Mouse (Mus musculus) left cerebral cortex, postnatal 36 days (tissue): ENCODE measurements at regions not wholly inside any gene's neighbourhood (a gene's known extent, or its start where the extent isn't known, plus 50 kb on each side); places are given as distances from the start of the nearest gene placed in this dataset.

ENCODE experiments used
- DNase-seq, 2 experiments: peaks; one replicate each; pipeline ENCODE4 v3.0.0; 2021 to 2022; ENCODE audit warnings: low spot score in 2 of 2, mixed read lengths in 1 of 2
- intact Hi-C: fragments of 180-260 bp; cut with DNase I; formaldehyde crosslinking; loops from one replicate; pipeline ENCODE4 v1.15.1; 2025

DNA sequence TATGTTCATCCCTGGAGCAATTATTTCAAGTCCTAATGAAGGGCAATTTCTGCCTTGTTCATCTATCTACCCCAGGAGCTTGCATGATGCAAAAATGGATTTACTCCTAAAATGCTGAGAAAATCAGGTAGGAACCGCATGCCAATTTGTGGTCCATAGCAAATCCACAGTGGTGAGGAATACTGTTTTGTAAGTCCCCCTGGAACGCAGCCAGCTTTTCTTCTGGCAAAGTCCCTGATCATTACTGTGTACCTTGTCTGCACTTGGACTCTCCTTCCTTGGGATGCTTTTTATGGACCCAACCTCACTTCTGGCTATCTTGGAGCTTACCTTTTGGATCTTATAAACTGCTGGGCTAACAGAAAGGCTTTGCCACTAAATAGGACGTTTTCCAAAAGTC lies 137.2 kb downstream of the Gm13691 start:
- no peak for DNase-seq
- intact Hi-C loops = no loop called here

DNA sequence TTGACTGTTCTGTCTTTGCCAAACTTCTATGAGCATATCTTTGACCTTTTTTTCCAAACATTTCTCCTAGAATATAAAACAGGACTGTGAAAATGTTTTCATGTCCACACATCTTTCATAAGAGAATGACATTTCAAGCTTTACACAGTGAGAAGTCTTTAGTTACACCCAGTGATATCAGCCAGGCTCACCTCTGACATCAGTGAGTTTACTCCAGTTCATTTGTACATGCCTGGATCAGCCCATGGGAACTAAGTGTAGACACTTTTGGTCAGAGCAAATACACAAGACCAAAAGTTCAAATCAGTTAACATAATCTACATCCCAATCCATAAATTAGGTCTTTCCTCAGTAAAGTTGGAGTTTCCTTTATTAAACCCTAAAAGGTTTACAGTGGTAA lies 171.4 kb downstream of the Gm13691 start:
- intact Hi-C loops = no loop called here
- no peak for DNase-seq

DNA sequence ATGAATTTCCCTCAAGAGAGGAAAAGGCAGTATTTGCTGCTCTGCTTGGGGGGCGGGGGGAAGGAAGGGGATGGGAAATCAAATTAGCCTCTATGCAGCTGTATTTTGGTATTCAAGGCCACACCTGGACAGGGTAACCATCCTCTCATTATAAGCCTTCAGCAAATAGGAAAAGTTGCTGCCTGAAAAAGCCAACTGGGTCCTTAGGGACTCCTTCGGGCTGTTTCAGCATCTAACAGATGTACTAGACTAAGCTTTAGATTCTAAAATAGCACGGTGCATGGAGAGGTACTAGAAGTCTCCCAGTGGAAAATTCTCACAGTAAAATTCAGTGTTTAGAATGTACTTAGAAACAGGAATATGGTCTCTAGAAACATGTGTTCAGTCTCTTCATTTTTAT lies 183.1 kb downstream of the Gm13691 start:
- DNase-seq = peak in 1 of 2 experiments; percentile 10
- intact Hi-C loops = no loop called here

DNA sequence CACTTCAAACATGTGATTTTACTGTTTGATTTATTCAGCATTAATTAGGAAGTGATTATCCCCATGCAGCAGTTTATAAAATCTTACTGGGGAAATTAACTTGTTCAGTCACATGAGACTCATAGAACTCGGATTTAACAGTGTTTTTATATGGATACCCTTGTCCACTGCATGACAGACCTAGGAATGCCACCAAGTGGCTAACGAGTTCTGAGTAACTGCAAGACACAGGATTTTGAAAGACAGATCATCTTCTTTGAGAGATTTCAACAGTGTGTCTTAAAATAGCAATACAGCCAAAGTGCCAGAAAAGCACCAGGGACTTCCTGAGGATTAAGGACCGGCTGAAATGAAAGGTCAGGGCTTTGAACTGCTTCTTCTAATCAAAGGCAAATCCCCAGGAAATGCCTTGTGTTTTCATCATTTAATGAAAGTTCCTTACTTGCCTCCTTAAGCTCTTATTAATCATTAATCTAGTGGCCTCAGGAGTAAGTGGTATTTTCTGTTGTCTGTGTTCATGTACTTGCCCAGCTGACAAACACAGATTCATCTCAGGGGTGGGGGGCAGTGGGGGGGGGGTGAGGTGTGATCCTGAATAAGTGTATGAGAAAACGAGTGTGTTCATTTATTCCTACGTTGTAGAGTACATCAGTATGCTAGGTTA lies 193.4 kb downstream of the Gm13691 start:
- intact Hi-C loops = no loop called here
- no peak for DNase-seq

DNA sequence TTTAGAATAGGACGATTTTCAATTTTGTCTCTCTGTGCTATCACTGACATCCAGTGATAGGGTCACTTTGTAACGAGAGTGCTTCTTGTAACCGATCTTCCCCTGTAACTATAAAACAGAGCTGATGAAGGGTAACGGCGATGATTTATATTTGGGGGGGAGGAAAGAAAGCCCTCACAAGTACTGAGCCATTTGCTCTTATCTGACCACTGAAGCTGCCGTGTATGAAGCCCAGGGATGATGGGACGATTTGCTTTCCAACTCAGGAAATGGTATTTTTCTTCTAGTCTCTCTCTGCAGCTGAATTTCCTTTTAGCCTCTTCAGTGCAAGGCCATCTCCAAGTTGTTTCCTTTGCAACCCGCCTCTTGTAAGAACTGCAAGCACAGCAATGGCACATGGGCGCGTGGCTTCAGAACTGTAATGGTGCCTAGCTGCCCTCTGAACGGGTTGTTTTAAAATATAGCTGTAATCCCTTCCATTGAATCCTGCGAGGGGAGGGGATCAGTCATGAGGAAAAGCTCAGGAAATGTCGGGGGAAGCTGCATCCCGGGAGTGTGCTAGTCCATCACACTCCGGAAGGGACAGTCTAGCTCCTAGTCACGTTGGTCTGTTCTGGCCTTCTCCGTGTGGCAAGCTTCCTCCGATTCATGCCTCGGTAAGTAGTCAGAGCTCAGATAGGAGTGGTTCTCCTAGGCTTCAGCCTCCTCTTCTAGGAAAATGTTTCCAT lies 194.1 kb downstream of the Gm13691 start:
- intact Hi-C loops = no loop called here
- DNase-seq = no peak

DNA sequence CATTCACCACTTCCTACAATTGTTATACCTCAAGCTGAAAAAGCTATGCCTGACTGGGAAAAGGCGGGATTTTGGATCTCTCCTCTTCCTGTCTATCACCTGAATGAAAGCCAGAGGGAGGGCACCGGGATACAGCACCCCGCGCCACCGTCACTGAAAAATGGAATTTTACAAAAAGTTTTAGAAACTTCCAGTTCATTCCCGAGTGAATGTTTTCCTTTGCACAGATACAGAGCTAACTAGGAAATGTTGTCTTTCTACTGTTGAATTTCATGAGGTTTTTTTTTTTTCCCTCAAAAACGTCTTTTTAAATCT lies 194.6 kb downstream of the Gm13691 start:
- intact Hi-C loops = no loop called here
- DNase-seq = no peak

DNA sequence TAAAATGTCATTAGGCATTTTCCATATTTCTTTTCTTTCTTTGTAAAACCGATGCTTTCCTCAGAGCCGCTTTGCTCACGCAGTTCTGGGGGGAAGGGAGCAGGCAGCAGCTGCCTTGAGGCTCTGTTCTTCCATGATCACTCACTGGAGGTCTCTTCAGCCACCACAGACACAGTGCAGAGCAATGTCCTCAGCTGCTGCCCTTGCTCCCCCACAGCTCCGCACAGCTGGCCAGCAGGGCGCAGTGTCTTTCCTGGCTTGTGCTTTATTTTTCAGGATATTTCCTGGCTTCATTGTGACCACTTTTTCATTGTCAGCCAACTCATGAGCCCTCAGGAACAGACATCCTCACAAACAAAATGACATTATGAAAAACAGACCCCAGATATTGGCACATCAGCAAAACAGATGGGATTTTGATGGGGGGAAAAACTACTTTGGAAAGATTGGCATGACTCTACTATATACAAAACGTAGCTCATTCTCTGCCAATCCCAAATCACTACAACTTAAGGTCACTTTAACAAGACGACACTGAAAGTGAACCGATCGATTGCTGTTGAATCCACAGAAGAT lies 195.9 kb downstream of the Gm13691 start:
- DNase-seq = no peak
- intact Hi-C loops = no loop called here

DNA sequence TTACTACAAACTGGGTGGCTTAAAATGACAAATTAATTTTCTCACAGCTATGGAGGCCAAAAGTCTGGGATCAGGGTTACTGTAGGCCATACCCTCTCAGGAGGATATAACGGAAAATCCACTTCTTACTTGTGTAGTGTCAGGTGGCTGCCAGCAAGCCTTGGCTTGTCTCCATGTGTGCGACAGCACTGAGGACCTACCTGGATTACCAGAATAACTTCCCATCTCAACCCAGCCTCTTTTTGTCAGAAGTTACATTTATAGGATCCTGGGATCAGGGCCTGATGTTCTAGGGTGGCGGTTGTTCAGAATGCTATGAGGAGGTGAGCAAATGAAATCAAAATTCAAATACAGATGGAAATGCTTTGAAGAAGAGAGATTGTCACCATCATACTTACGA lies 197.1 kb downstream of the Gm13691 start:
- intact Hi-C loops = no loop called here
- DNase-seq = no peak

DNA sequence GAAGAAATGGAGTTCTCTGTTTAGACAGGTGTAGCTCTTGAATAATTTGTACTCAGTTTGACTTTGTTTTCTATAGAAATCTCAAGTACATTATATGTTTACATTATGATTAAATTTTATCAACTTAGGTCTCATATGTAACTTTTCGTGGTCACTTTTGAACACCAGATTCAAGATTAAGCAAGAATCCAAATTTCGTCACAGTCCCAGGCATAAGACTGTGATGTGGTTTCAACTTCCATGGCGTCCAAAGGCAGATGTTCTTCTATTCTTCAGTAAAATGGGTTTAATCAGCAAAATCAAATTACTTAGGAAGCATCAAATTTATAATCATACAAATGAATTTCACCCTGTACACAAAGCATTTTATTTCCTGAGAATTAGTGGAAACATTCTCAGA lies 198.9 kb downstream of the Gm13691 start:
- no peak for DNase-seq
- intact Hi-C loops = no loop called here

DNA sequence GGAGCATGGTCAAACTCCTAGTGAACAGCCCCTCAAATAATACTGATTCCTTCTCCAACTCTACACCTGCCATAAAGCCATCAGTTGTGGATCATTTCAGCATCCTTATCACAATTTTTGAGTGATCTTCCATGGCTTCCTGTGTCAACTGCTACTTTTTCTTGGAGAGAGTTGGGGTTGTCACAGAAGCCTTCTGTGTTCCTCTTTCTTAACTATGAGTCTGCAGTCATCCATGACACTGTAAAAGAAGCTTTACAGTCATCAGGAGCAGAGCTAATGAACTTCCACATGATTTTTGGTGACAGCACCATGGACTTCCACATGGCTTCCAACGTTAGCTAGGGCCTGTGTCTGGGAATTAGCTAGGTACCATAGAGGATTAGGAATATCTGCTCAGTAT lies 208.1 kb downstream of the Calcrl start:
- DNase-seq = no peak
- intact Hi-C loops = no loop called here

DNA sequence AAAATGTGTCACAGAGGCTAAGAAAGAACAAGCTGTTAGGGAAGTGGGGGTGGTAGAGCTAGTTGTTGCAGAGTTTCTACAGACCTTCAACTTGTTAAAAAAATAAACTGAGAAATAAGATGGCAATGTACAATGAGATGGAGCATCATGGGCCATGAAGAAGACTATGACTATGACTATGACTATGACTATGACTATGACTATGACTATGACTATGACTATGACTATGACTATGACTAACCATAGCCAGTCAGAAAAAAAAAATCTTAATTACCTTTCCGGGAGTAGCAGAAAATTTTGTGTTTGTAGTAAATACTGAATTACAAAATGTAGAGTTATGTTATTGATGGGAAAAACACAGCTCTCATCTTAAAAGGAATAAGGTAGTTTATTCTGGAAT lies 203.2 kb downstream of the Calcrl start:
- no peak for DNase-seq
- intact Hi-C loops = no loop called here

DNA sequence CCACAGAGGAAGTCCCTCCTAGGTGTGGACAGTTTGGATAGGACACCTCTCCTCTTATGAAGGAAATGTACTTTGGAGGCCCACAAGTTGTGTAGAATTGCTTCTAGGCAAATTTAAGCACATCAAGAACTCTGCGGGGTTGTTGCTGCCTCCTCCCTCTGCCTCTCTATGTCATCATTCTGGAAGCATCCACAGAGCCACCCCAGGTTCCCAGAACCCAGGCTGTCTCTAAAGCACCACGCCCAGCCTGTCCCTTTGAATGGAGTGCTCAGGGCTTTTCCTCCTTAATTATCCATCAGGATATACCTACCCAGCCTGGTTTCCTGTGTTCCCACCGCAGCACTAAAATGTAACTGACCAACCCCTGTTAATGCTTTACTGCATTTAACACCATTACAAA lies 195.4 kb downstream of the Calcrl start:
- intact Hi-C loops = no loop called here
- no peak for DNase-seq

DNA sequence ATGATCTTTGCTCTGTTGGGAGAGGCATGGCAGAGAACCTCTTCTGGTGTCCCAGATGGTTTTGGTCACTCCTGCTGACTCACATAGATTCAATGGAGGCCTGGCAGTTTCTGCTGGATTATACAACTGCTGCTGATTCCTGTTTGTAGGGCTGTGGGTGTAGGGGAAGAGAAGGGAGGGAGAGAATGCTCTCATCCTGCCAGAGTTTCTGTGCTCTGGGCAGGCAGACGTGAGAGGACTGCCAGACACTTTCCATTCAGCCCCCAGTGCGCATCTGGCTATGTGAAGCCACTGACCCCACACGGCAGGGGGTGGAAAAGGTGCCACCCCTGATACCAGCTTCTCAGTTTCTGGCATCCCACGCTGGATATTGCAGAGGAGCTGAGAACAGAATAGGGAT lies 189.6 kb downstream of the Calcrl start:
- intact Hi-C loops = no loop called here
- DNase-seq = no peak

DNA sequence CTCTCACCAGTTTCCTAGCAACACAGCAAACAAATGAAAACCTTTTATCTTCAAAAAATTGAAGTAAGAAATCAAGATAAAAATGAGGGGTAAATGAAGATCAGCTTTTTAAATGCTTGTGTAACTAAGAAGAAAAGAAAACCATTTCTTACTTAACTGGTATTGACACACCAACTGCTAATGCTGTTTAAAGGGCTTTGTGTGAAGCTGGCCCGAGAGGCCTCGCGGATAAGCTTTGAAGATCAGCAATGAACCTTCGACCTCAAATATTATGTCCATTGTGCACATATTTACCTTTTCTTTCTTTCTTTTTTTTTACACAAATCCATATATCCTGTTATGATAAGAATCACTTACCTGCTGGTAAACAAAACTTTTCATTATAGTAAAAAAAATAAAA lies 184.0 kb downstream of the Calcrl start:
- intact Hi-C loops = no loop called here
- DNase-seq = no peak

DNA sequence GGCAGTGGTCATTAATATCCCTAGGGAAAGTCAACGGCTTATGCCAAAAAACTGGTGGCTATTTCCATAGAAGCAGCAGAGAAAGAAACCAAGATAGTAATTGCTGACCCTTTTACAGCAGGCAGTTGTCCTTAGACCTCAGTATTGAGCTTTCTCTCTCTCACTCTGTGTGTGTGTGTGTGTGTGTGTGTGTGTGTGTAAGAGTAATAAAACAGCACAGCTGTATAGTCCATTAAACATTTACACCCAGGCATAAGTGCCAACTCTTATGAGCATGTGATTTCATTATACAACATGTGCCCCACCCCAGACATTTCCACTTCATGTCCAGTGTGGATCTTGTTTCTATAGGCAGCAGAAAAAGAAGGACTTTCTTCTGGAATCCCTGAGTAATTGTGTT lies 183.2 kb downstream of the Calcrl start:
- DNase-seq = no peak
- intact Hi-C loops = no loop called here

DNA sequence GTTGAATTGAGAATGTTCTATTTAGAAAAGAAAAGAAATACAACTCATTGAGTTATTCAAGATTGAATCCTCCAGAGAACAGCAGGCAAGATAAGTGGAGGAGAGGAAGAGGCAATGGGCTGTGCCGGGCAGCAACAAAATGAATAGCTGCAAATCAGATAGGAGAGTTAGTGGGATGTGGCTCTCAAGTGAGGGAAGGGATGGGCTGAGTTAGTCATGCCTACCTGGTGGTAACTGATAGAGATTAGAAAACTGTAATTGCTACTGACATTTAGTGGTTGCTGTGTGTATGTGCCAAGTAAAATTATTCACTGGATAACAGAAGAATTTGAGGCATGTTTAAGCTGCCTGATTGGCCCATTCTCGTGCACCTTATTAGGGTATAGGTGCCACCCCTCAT lies 179.3 kb downstream of the Calcrl start:
- no peak for DNase-seq
- intact Hi-C loops = no loop called here

DNA sequence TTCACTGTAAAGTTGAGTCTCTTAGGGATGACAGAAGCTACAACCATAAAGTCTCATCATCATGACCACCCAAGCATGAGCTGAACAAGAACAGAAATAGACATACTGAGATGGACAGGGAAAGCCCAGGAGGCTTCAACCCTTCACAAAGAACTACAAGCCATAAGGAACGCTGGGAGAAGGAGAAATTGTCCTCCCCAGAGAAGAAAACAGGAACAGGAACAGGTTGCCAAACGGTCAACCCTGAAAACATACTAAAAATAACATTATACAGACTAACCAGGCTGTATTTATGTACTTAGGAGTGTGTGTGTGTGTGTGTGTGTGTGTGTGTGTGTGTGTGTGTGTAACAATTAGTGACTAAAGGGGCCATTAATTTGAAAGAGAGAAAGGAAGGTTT lies 178.6 kb downstream of the Calcrl start:
- no peak for DNase-seq
- intact Hi-C loops = no loop called here

DNA sequence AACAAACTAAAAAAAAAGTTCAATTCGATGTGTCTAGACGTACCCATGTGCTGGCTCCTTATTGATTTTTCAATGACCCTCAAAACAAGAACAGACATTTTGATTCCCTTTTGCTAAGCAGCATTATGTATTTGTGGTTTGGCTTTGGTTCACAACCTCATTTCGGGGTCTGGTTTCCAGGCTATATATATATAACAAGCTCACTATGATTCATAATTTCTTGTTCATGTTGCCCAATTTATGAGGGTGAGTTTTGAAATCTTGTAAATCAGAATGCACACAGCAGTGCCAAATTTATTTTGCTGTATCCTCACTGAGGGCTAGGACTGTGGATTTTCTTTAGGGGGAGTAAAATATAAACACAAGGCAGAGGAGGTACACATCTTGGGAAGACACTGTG lies 177.0 kb downstream of the Calcrl start:
- no peak for DNase-seq
- intact Hi-C loops = no loop called here

DNA sequence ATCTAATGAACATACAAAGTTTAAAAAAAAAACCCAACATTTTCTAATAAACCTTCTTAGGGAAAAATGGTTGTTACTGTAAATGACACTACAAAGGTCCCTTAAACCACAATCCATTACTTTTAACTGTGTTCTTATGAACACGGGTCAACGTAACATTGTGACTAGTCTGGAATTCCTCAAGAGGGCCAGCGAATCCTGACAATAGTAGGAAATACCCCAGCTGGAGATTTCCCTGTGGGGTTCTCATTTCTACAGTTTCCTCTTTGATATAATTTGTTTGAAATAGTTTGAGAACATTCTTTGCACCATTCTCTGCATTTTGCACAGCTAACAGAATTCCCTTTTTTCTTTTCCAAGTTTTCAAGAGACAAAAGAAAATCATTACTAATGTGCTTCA lies 175.3 kb downstream of the Calcrl start:
- DNase-seq = no peak
- intact Hi-C loops = no loop called here

DNA sequence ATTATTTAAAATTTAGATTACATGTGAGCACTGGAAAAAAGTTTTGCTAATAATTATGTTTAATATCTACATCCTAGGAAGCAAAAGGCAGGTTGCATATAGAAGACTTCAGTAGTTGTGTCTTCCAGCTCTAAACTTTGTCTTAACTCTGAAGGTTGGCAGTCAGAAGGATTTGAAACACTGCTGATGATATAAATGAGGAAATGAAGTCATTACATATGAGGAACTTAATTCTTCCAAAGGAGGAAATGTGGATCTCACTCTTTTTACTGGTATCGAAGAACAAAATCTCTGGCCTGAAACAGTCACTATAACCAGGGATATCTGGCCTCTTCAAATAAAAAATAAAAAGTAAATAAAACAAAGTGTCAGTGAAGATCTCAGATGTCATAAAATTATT lies 173.1 kb downstream of the Calcrl start:
- intact Hi-C loops = no loop called here
- DNase-seq = no peak

DNA sequence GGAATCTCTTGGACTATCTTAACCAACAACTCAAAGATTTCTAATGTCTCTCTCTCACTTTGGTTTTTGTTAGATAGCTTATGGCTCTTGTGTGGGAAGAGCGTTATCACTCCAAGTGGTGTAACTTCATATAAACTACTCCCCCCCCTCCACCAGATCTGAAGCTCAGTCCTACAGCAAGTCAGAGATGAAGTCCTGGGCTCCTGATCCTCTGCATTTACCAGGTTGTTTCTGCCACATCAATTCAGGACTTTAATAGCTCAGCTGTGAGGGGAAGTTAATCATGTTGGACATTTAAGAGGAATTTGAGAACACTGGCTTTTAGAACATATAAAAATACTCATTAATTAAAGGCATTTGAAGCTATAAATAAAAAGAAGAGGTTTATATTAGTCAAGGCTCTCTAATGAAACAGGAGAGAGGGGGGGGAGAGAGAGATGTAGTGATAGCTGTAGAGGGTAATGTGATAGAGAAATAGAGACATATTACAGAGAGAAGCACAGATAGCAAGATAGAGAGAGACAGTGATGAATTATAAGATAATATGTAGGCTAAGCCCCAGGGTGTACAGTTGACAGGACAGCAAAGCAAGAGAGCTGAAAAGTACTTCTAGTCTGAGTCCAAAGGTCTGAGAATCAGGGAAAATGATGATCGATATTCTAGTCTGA lies 166.7 kb downstream of the Calcrl start:
- DNase-seq = no peak
- intact Hi-C loops = no loop called here
